Mouse (Mus musculus) MEL (cell line): ENCODE results near the gene Copg1. TPM values are rescaled to one million over a fixed set of nuclear protein-coding genes. Genes with fewer than 3 reads are reported as not detected.
A peak's percentile ranks its signal among the peaks of the same experiment; 100 is the strongest.

ENCODE experiments used
- DNase-seq: peaks from one replicate; pipeline ENCODE4 v3.0.0; 2011; ENCODE audit warnings: low read depth, low spot score
- H3K27ac ChIP-seq: 2 replicates; pipeline ENCODE4 v1.5.1; 2012; ENCODE audit warnings: low read depth, mild to moderate bottlenecking, control low read depth, low read length, moderate library complexity; ENCODE audit not compliant: control insufficient read depth
- H3K27me3 ChIP-seq, 2 experiments: fragments of 150-350 bp in 1 of 2; sonication (generic) in 1 of 2; 2 replicates each; pipeline ENCODE4 v1.6.1; 2012; ENCODE audit warnings: low read length in 2 of 2, mild to moderate bottlenecking in 2 of 2, improper control_type of control experiment in 1 of 2, moderate library complexity in 1 of 2; ENCODE audit not compliant: insufficient read depth in 2 of 2, control insufficient read depth in 1 of 2
- H3K36me3 ChIP-seq, 2 experiments: 2 replicates each; pipeline ENCODE4 v1.6.1; 2012 to 2014; ENCODE audit warnings: low read length in 2 of 2, improper control_type of control experiment in 1 of 2, inconsistent platforms in 1 of 2, mild to moderate bottlenecking in 1 of 2; ENCODE audit not compliant: insufficient read depth in 2 of 2, control insufficient read depth in 1 of 2
- H3K4me1 ChIP-seq, 2 experiments: fragments of 150-350 bp in 1 of 2; sonication (generic) in 1 of 2; 2 replicates each; pipeline ENCODE4 v1.6.1; 2012; ENCODE audit warnings: low read length in 2 of 2, improper control_type of control experiment in 1 of 2, mild to moderate bottlenecking in 1 of 2; ENCODE audit not compliant: insufficient read depth in 2 of 2, control insufficient read depth in 1 of 2
- H3K4me3 ChIP-seq, 2 experiments: fragments of 150-350 bp in 1 of 2; sonication (generic) in 1 of 2; 2 replicates each; pipeline ENCODE4 v1.5.1; 2012; ENCODE audit warnings: low read depth in 2 of 2, low read length in 2 of 2, mild to moderate bottlenecking in 2 of 2, moderate library complexity in 2 of 2, control low read depth in 1 of 2, improper control_type of control experiment in 1 of 2; ENCODE audit not compliant: control insufficient read depth in 1 of 2, insufficient read depth in 1 of 2
- H3K79me2 ChIP-seq: 2 replicates; pipeline ENCODE4 v1.6.1; 2012; ENCODE audit warnings: mild to moderate bottlenecking, low read length, moderate library complexity; ENCODE audit not compliant: control insufficient read depth, poor library complexity, insufficient read depth
- H3K9ac ChIP-seq: 2 replicates; pipeline ENCODE4 v1.6.1; 2012; ENCODE audit warnings: low read depth, mild to moderate bottlenecking, control low read depth, low read length, moderate library complexity; ENCODE audit not compliant: control insufficient read depth, poor library complexity, severe bottlenecking
- H3K9me3 ChIP-seq: fragments of 150-350 bp; sonication (generic); replicated peaks from 2 replicates; pipeline ENCODE4 v1.6.1; 2012; ENCODE audit warnings: mild to moderate bottlenecking, low read length, improper control_type of control experiment, moderate library complexity; ENCODE audit not compliant: insufficient read depth
- BHLHE40 ChIP-seq: IDR thresholded peaks from 2 replicates; pipeline ENCODE4 v1.6.1; 2012; ENCODE audit warnings: low read depth, mild to moderate bottlenecking, inconsistent platforms, low read length, improper control_type of control experiment, borderline replicate concordance
- CHD2 ChIP-seq: IDR thresholded peaks from 2 replicates; pipeline ENCODE4 v1.6.1; 2011; ENCODE audit warnings: low read length, improper control_type of control experiment
- ELF1 ChIP-seq: IDR thresholded peaks from 2 replicates; pipeline ENCODE4 v1.6.1; 2014; ENCODE audit warnings: low read depth, mild to moderate bottlenecking, inconsistent platforms, low read length, improper control_type of control experiment, moderate library complexity
- GATA1 ChIP-seq: IDR thresholded peaks from 2 replicates; pipeline ENCODE4 v1.6.1; 2011; ENCODE audit warnings: low read depth, low read length, improper control_type of control experiment
- MAZ ChIP-seq: IDR thresholded peaks from 2 replicates; pipeline ENCODE4 v1.6.1; 2012; ENCODE audit warnings: low read depth, mild to moderate bottlenecking, inconsistent platforms, low read length, improper control_type of control experiment
- MXI1 ChIP-seq: IDR thresholded peaks from 2 replicates; pipeline ENCODE4 v1.6.1; 2011; ENCODE audit warnings: mild to moderate bottlenecking, low read depth, low read length, improper control_type of control experiment
- MYC ChIP-seq: IDR thresholded peaks from 2 replicates; pipeline ENCODE4 v1.6.1; 2011; ENCODE audit warnings: low read depth, mild to moderate bottlenecking, low read length, improper control_type of control experiment, moderate library complexity
- NELFE ChIP-seq: IDR thresholded peaks from 2 replicates; pipeline ENCODE4 v1.6.1; 2011; ENCODE audit warnings: low read depth, low read length, improper control_type of control experiment
- NRF1 ChIP-seq: IDR thresholded peaks from 2 replicates; pipeline ENCODE4 v1.6.1; 2014; ENCODE audit warnings: low read depth, mild to moderate bottlenecking, inconsistent platforms, low read length, improper control_type of control experiment, moderate library complexity; ENCODE audit not compliant: poor library complexity, insufficient read depth, severe bottlenecking
- POLR2AphosphoS2 ChIP-seq: IDR thresholded peaks from 2 replicates; pipeline ENCODE4 v1.6.1; 2011; ENCODE audit warnings: low read length, improper control_type of control experiment
- POLR2AphosphoS5 ChIP-seq: IDR thresholded peaks from 2 replicates; pipeline ENCODE4 v1.6.1; 2012; ENCODE audit warnings: low read depth, borderline replicate concordance, mild to moderate bottlenecking, inconsistent platforms, low read length, moderate library complexity, mixed read lengths
- RAD21 ChIP-seq: IDR thresholded peaks from 2 replicates; pipeline ENCODE4 v1.6.1; 2011; ENCODE audit warnings: mild to moderate bottlenecking, low read depth, low read length, improper control_type of control experiment
- RCOR1 ChIP-seq: IDR thresholded peaks from 2 replicates; pipeline ENCODE4 v1.6.1; 2012; ENCODE audit warnings: low read depth, mild to moderate bottlenecking, inconsistent platforms, low read length, improper control_type of control experiment
- SMC3 ChIP-seq: IDR thresholded peaks from 2 replicates; pipeline ENCODE4 v1.6.1; 2011; ENCODE audit warnings: low read depth, low read length, improper control_type of control experiment
- TBP ChIP-seq: IDR thresholded peaks from 2 replicates; pipeline ENCODE4 v1.8.0; 2011; ENCODE audit warnings: low read depth, low read length, improper control_type of control experiment
- UBTF ChIP-seq: IDR thresholded peaks from 2 replicates; pipeline ENCODE4 v1.6.1; 2012; ENCODE audit warnings: low read depth, mild to moderate bottlenecking, inconsistent platforms, low read length, improper control_type of control experiment, moderate library complexity, borderline replicate concordance; ENCODE audit not compliant: insufficient read depth
- USF1 ChIP-seq: IDR thresholded peaks from 2 replicates; pipeline ENCODE4 v1.6.1; 2014; ENCODE audit warnings: low read depth, mild to moderate bottlenecking, inconsistent platforms, low read length, improper control_type of control experiment, moderate library complexity
- USF2 ChIP-seq, 2 experiments: IDR thresholded peaks; 2 replicates each; pipeline ENCODE4 v1.6.1; 2011 to 2012; ENCODE audit warnings: improper control_type of control experiment in 2 of 2, low read length in 2 of 2, borderline replicate concordance in 1 of 2, inconsistent platforms in 1 of 2, low read depth in 1 of 2, mild to moderate bottlenecking in 1 of 2; ENCODE audit not compliant: insufficient read depth in 1 of 2
- ZKSCAN1 ChIP-seq: IDR thresholded peaks from 2 replicates; pipeline ENCODE4 v1.6.1; 2012; ENCODE audit warnings: low read depth, mild to moderate bottlenecking, inconsistent platforms, low read length, improper control_type of control experiment, moderate library complexity
- ZMIZ1 ChIP-seq: IDR thresholded peaks from 2 replicates; pipeline ENCODE4 v1.6.1; 2012; ENCODE audit warnings: low read depth, mild to moderate bottlenecking, inconsistent platforms, low read length, improper control_type of control experiment, moderate library complexity
- polyA plus RNA-seq, 2 experiments: library from polyadenylated mRNA; stranded (reverse) in 1 of 2; unstranded in 1 of 2; fragments of >175 nt in 1 of 2; fragments of >200 nt in 1 of 2; gene quantifications; 2 replicates each; pipeline versions ENCODE4 v1.2.1 to v1.2.4; 2012; ENCODE audit warnings: low replicate concordance in 2 of 2, low read depth in 1 of 2; ENCODE audit not compliant: insufficient read length in 2 of 2, insufficient read depth in 1 of 2, missing spikeins in 1 of 2
- total RNA-seq: library from RNA; depleted of rRNA; stranded (reverse); fragments of 300-350 nt; gene quantifications from 2 replicates; pipeline ENCODE4 v1.2.3, GENCODE M21; 2012

Copg1 gene
- total and polyA plus RNA-seq, 3 experiments = 83.1 to 681 (median 117) TPM

DNA sequence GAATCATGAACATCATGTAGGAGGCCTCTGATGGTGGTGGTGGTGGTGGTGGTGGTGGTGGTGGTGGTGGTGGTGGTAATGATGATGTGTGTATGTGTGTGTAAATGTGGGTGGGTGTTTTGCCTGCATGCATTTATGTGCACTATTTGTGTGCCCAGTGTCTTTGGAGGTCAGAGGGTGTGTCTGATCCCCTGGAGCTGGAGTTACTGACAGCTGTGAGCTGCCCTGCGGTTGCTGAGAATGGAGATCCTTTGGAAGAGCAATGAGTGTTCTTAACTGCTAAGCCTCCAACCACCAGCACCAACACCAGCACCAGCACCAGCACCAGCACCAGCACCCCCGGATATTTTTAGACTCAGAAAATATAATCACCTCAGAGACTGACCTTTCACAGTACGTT is 5.4 kb upstream of the Copg1 start:
- TF ChIP-seq NELFE = no peak
- no peak for TF ChIP-seq MXI1
- no peak for TF ChIP-seq USF1
- TF ChIP-seq NRF1 = no peak
- TF ChIP-seq RAD21 = no peak
- TF ChIP-seq UBTF = no peak
- no peak for TF ChIP-seq USF2 (IDR thresholded peaks at IDR 0.05; ENCODE audit: borderline replicate concordance in 1 of 2, insufficient read depth in 1 of 2, low read depth in 1 of 2, low read length in 2 of 2)
- no peak for TF ChIP-seq RCOR1
- TF ChIP-seq MYC = no peak
- TF ChIP-seq ELF1 = no peak
- no peak for TF ChIP-seq GATA1
- TF ChIP-seq MAZ = no peak
- no peak for TF ChIP-seq SMC3
- TF ChIP-seq TBP = no peak
- TF ChIP-seq ZKSCAN1 = no peak
- TF ChIP-seq ZMIZ1 = no peak
- no peak for TF ChIP-seq POLR2AphosphoS2
- TF ChIP-seq BHLHE40 = no peak
- no peak for TF ChIP-seq POLR2AphosphoS5
- no peak for TF ChIP-seq CHD2
- no peaks in the 10 kb centered on the region; a peak in 2 of 4 replicates for H3K36me3 ChIP-seq
- peaks cover 7 to 12% of the 10 kb centered on the region in 2 experiments for H3K4me1 ChIP-seq
- no peaks in the 10 kb centered on the region for H3K9me3 ChIP-seq
- DNase-seq = no peak
- H3K9ac ChIP-seq = no peak overlapping the region
- no peak overlapping the region for H3K27ac ChIP-seq
- no peaks in the 10 kb centered on the region for H3K79me2 ChIP-seq
- peaks cover 0 to 2% of the 10 kb centered on the region in 2 experiments; a peak in 2 of 4 replicates for H3K27me3 ChIP-seq
- H3K4me3 ChIP-seq = no peak overlapping the region

DNA sequence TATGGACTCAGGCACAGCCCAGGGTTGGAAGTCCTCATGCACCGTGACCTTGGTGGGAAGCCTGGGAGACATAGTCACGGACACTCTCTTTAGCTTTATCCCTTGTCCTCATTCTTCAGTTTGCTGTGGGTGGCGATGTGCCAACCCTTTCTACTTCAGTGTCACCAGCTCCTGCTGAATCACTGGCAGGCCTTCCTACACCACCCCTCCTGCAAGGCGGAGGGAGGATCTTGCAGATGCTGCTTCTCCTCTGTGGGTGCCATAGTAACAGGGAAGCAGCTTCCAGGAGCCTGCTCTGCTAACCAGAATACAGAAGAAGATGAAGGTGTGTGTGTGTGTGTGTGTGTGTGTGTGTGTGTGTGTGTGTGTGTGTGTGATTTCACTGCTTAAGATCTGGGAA is 4.8 kb upstream of the Copg1 start:
- H3K27ac ChIP-seq = no peak overlapping the region
- peaks cover under 1% of the 10 kb centered on the region for H3K79me2 ChIP-seq
- peaks cover 9 to 12% of the 10 kb centered on the region in 2 experiments for H3K4me1 ChIP-seq
- DNase-seq = peak; percentile 61
- H3K36me3 ChIP-seq = no peaks in the 10 kb centered on the region; a peak in 2 of 4 replicates
- H3K4me3 ChIP-seq = no peak overlapping the region
- TF ChIP-seq ZKSCAN1 = no peak
- TF ChIP-seq, all 39 proteins: peak for 0
- H3K9ac ChIP-seq = no peak overlapping the region
- H3K9me3 ChIP-seq = no peaks in the 10 kb centered on the region
- H3K27me3 ChIP-seq = peaks cover 0 to 2% of the 10 kb centered on the region in 2 experiments; a peak in 2 of 4 replicates
